Mouse (Mus musculus) forebrain, embryonic 16.5 days (tissue): Measurements from ENCODE around the gene Pla2g6. TPM values are rescaled to one million over a fixed set of nuclear protein-coding genes. Genes with fewer than 3 reads are reported as not detected.

ENCODE experiments used
- ATAC-seq: fragments of 200-750 bp; cut with Nextera tagmentation; 2 replicates; pipeline ENCODE4 v1.8.0; 2017; ENCODE audit warnings: mild to moderate bottlenecking, moderate library complexity
- H3K27ac ChIP-seq: fragments of 300-500 bp; sonication (generic); 2 replicates; pipeline ENCODE4 v1.5.1; 2014; ENCODE audit warnings: low read length, control low read depth
- H3K27me3 ChIP-seq: fragments of 300-500 bp; sonication (generic); replicated peaks from 2 replicates; pipeline ENCODE4 v1.6.1; 2014; ENCODE audit warnings: low read length; ENCODE audit not compliant: control insufficient read depth, insufficient read depth
- H3K36me3 ChIP-seq: fragments of 300-500 bp; sonication (generic); 2 replicates; pipeline ENCODE4 v1.6.1; 2014; ENCODE audit not compliant: control insufficient read depth, insufficient read depth
- H3K4me1 ChIP-seq: fragments of 300-500 bp; sonication (generic); replicated peaks from 2 replicates; pipeline ENCODE4 v1.6.1; 2014; ENCODE audit warnings: low read length; ENCODE audit not compliant: control insufficient read depth, insufficient read depth
- H3K4me2 ChIP-seq: fragments of 300-500 bp; sonication (generic); 2 replicates; pipeline ENCODE4 v1.6.1; 2014; ENCODE audit warnings: mild to moderate bottlenecking, low read length, control low read depth
- H3K4me3 ChIP-seq: fragments of 300-500 bp; sonication (generic); replicated peaks from 2 replicates; pipeline ENCODE4 v1.5.1; 2014; ENCODE audit warnings: mild to moderate bottlenecking, low read length, control low read depth
- H3K9ac ChIP-seq: fragments of 300-500 bp; sonication (generic); replicated peaks from 2 replicates; pipeline ENCODE4 v1.6.1; 2014; ENCODE audit warnings: low read depth, low read length, control low read depth
- H3K9me3 ChIP-seq: fragments of 300-500 bp; sonication (generic); 2 replicates; pipeline ENCODE4 v1.6.1; 2016; ENCODE audit warnings: low read length; ENCODE audit not compliant: control insufficient read depth
- WGBS: fragments of 180-500 bp; shearing (Covaris S2); extraction: QIAGEN DNeasy Blood & Tissue Kit; methylation state at CpG from one replicate; pipeline ENCODE4 v1.1.7; 2014; 5-methylcytosine and 5-hydroxymethylcytosine counted together
- polyA plus RNA-seq: library from polyadenylated mRNA; unstranded; fragments of >200 nt; fragmentation: Nextera tagmentation; extraction: Ambion mirVana; gene quantifications from 2 replicates; pipeline ENCODE4 v1.2.1, GENCODE M21; 2015

Pla2g6 gene
- polyA plus RNA-seq, 1 experiment from 2014 or later, result 31.0 TPM

GRCm38 (mm10) chr15:79306043-79306637 is 22.1 kb downstream of the Pla2g6 start:
- Histone ChIP-seq H3K36me3 (no peaks in the 10 kb centered on the region), H3K9ac (no peak overlapping the region), H3K9me3 (no peaks in the 10 kb centered on the region), H3K27ac (no peak overlapping the region), H3K27me3 (no peaks in the 10 kb centered on the region), H3K4me3 (no peak overlapping the region), H3K4me1 (no peaks in the 10 kb centered on the region), H3K4me2 (no peak overlapping the region)
- no peak for ATAC-seq
- WGBS, result 83% methylated on average over 23 of the region's 23 CpGs

GRCm38 (mm10) chr15:79304832-79305231 is 23.4 kb downstream of the Pla2g6 start:
- no peak overlapping the region for H3K9ac ChIP-seq
- H3K4me3 ChIP-seq, result no peak overlapping the region
- no peak overlapping the region for H3K4me2 ChIP-seq
- no peak overlapping the region for H3K27ac ChIP-seq
- H3K9me3 ChIP-seq, result no peaks in the 10 kb centered on the region
- no peaks in the 10 kb centered on the region for H3K27me3 ChIP-seq
- 62% methylated on average over 4 of the region's 5 CpGs for WGBS
- ATAC-seq, result no peak
- no peaks in the 10 kb centered on the region for H3K36me3 ChIP-seq
- H3K4me1 ChIP-seq, result no peaks in the 10 kb centered on the region

- Histone ChIP-seq H3K27me3 (no peaks in the 10 kb centered on the region), H3K27ac (no peak overlapping the region), H3K36me3 (no peaks in the 10 kb centered on the region), H3K9ac (no peak overlapping the region), H3K9me3 (no peaks in the 10 kb centered on the region), H3K4me3 (no peak overlapping the region), H3K4me2 (no peak overlapping the region), H3K4me1 (no peaks in the 10 kb centered on the region)
- ATAC-seq, result no peak
- 87% methylated on average over 8 of the region's 8 CpGs for WGBS
Observed at GRCm38 (mm10) chr15:79303725-79304124, 24.5 kb downstream of the Pla2g6 start.

- no peak overlapping the region for H3K9ac ChIP-seq
- no peaks in the 10 kb centered on the region for H3K27me3 ChIP-seq
- H3K36me3 ChIP-seq, result no peaks in the 10 kb centered on the region
- no peaks in the 10 kb centered on the region for H3K4me1 ChIP-seq
- WGBS, result 89% methylated on average over 2 of the region's 2 CpGs
- no peak overlapping the region for H3K27ac ChIP-seq
- no peaks in the 10 kb centered on the region for H3K9me3 ChIP-seq
- ATAC-seq, result no peak
- H3K4me3 ChIP-seq, result no peak overlapping the region
- no peak overlapping the region for H3K4me2 ChIP-seq
Observed at GRCm38 (mm10) chr15:79299563-79300155, 28.5 kb downstream of the Pla2g6 start.

- Histone ChIP-seq H3K9me3 (no peaks in the 10 kb centered on the region), H3K4me3 (no peak overlapping the region), H3K36me3 (no peaks in the 10 kb centered on the region), H3K9ac (no peak overlapping the region), H3K27me3 (no peaks in the 10 kb centered on the region), H3K27ac (no peak overlapping the region), H3K4me1 (no peaks in the 10 kb centered on the region), H3K4me2 (no peak overlapping the region)
- no peak for ATAC-seq
- 86% methylated on average over 6 of the region's 6 CpGs for WGBS
Observed at GRCm38 (mm10) chr15:79298553-79298952, 29.6 kb downstream of the Pla2g6 start.

- no peak overlapping the region for H3K4me3 ChIP-seq
- 89% methylated on average over 9 of the region's 9 CpGs for WGBS
Observed at GRCm38 (mm10) chr15:79292779-79293178, 35.4 kb downstream of the Pla2g6 start.

GRCm38 (mm10) chr15:79290340-79290739 is 37.9 kb downstream of the Pla2g6 start:
- Histone ChIP-seq H3K4me2 (no peak overlapping the region), H3K4me3 (no peak overlapping the region), H3K9me3 (no peaks in the 10 kb centered on the region), H3K4me1 (no peaks in the 10 kb centered on the region), H3K9ac (no peak overlapping the region), H3K36me3 (no peaks in the 10 kb centered on the region), H3K27me3 (no peaks in the 10 kb centered on the region), H3K27ac (no peak overlapping the region)
- no peak for ATAC-seq
- WGBS, result 77% methylated on average over 3 of the region's 3 CpGs

More at GRCm38 (mm10) chr15:79292779-79293178, 35.4 kb downstream of the Pla2g6 start:
- H3K27ac ChIP-seq, result no peak overlapping the region
- no peaks in the 10 kb centered on the region for H3K36me3 ChIP-seq
- H3K9ac ChIP-seq, result no peak overlapping the region
- no peak overlapping the region for H3K4me2 ChIP-seq
- H3K4me1 ChIP-seq, result no peaks in the 10 kb centered on the region
- ATAC-seq, result no peak
- H3K27me3 ChIP-seq, result no peaks in the 10 kb centered on the region
- no peaks in the 10 kb centered on the region for H3K9me3 ChIP-seq

- 92% methylated on average over 12 of the region's 12 CpGs for WGBS
- no peaks in the 10 kb centered on the region for H3K36me3 ChIP-seq
- H3K4me2 ChIP-seq, result no peak overlapping the region
- no peak for ATAC-seq
- H3K27me3 ChIP-seq, result no peaks in the 10 kb centered on the region
- no peaks in the 10 kb centered on the region for H3K4me1 ChIP-seq
- no peak overlapping the region for H3K27ac ChIP-seq
- H3K4me3 ChIP-seq, result no peak overlapping the region
- H3K9ac ChIP-seq, result no peak overlapping the region
- no peaks in the 10 kb centered on the region for H3K9me3 ChIP-seq
Observed at GRCm38 (mm10) chr15:79289441-79289840, 38.7 kb downstream of the Pla2g6 start.

- Histone ChIP-seq H3K9me3 (no peaks in the 10 kb centered on the region), H3K9ac (no peak overlapping the region), H3K36me3 (no peaks in the 10 kb centered on the region), H3K4me2 (no peak overlapping the region), H3K4me1 (no peaks in the 10 kb centered on the region), H3K4me3 (no peak overlapping the region), H3K27me3 (no peaks in the 10 kb centered on the region), H3K27ac (no peak overlapping the region)
- WGBS, result 85% methylated on average over 3 of the region's 3 CpGs
- ATAC-seq, result no peak
Observed at GRCm38 (mm10) chr15:79288387-79288786, 39.8 kb downstream of the Pla2g6 start.
